Mouse (Mus musculus) urinary bladder, postnatal 14 days (tissue): Measurements from ENCODE around the gene Nudc.

Experiments used
- DNase-seq: peaks from one replicate; pipeline ENCODE4 v3.0.0; 2021; ENCODE audit warnings: low spot score

Gene Nudc

DNA sequence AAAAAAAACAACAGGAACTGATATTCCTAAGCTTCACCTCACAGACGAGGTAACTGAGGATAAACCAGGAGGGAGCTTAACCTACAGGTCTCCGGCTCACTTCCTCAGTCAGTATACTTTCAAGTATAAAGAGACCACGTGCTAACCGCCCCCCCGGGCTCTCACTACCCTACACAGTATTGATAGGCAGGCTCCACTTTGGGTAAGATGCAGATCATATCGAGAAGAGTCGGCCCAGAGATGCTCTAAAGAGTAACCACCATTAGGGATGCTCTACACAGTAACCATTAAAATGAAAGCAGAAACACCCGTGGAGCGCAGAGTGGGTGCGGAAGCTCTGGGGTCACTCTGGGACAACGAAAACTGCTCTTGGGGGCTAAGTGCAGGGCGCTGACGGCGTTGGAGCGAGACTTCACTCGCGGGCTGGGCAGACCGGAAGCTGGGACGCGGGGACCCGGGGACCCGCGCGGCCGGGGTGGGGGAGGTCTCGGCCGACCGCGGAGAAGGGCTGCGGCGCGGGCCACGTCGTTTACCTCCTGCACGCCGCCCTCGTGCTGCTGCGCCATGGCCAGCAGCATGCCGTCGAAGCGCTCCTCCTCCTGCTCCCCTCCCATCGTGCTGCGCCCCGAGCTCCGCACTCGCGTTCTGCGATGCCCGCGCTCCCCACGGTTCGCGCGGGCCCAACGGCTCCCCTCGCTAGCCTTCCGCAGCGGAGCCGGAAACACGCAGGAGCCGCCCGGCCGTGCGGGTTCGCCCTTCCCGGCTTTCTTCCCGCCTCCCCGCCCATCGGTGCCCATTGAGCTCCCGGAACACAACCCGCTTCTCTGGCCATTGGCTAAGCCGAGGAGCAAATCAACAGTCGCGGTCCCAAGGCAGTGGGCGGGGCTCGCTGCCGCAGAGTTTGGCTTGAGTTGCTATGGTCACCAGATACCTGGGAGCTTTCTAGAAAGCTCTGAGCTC, at the start of gene Nudc:
Gene Nudc (minus strand): TSS at position 725 of the 960 bp plus-strand sequence.
- peak; percentile 97 for DNase-seq

DNA sequence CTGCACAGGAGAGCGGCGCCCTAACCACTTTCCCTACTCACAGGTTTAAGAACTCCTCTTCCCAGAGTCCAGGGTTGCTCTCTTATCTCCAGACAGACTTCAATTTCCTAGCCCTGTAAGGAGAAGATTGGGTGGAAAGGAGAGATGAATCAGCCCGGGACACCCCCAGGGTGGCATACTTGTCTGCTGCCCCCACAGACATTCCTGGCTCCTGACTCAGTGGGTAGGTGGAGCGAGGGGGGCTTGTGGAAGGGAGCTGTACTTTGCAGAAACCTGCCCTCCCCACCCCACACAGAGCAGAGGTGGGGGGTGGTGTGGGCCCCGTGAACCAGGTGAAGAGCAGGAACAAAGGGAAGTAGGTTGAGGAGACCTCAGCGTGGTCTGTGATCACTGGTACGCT, 49.7 kb upstream of the Nudc start:
- DNase-seq, result peak; percentile 56

- DNase-seq, result peak; percentile 60
Measured at GRCm38 (mm10) chr4:133592570-133592969, 46.8 kb upstream of the Nudc start.

DNA sequence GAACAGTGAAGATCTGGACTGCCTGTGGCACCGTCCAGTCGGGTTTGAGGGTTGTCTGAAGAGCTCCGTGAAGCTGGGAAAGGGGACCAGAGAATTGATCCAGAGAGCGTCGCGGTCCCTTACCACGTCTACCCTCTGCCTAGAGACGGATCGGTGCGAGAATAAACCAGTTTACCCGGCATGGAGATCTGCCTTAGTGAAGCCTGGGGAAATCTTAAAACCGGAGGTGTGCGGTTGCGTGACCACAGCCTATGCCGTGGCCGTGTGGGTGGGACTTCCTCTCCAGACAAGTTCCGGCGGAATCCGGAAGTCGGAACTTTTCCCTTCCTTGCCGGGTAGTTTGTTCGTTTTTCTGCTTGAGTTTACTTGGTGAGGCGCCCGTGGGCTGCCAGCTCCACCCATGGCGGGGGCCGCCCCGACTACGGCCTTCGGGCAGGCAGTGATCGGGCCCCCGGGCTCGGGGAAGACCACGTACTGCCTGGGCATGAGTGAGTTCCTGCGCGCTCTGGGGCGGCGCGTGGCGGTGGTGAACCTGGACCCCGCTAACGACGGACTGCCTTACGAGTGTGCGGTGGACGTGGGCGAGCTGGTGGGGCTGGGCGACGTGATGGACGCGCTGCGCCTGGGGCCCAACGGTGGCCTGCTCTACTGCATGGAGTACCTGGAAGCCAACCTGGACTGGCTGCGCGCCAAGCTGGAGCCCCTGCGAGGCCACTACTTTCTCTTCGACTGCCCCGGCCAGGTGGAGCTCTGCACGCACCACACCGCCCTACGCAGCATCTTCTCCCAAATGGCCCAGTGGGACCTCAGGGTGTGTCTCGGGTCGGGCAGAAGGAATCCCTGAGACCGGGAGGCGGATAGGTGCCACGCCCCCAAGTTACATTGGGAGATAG, 38.5 kb upstream of the Nudc start, which contains the start of gene Gpn2:
Gene Gpn2 (plus strand): TSS at position 304 of the 893 bp plus-strand sequence.
- peak; percentile 85 for DNase-seq

- DNase-seq, result no peak
Measured at GRCm38 (mm10) chr4:133583690-133584058, 37.9 kb upstream of the Nudc start.

DNA sequence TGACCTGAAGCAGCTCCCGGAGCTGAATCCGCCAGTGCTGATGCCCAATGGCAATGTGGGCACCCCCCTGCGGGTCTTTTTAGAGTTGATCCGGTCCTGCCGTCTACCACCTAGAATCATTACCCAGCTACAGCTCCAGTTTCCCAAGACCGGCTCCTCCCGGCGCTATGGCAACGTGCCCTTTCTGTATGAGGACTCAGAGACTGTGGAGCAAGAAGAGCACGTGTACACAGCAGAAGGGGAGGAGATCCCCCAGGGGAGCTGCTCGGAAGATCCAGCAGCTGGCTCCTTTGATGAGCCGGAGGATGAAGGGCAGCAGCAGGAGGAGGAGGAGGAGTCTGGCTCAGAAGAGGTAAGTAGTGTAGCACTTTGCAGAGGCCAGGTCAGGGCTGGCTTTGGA, 32.2 kb upstream of the Nudc start:
- no peak for DNase-seq

GRCm38 (mm10) chr4:133574843-133575202, 29.0 kb upstream of the Nudc start:
- DNase-seq, result no peak

- DNase-seq, result peak; percentile 94
Measured at GRCm38 (mm10) chr4:133574070-133574842, 28.5 kb upstream of the Nudc start, which contains the start of gene Gpatch3. Gene Gpatch3, plus strand, starts transcription at chr4:133574745.

DNA sequence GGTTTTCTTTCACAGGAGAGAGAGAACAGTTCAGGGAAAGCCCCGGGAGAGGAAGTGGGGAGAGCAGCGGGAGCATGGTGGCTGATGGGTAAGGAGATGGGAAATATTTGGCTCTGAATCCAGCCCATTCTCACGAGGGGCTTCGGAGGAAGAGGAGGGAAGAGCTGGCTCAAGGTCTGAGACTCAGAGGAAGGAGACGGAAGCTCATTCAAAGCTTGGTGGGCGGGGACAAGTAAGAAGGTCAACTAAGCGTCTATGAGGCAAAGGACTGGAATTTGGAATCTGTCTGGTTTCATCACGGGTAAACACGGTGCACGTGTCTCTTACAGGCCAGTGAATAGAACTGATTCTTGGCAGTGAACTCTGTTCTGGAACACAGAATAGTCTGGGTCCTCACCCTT, 24.3 kb upstream of the Nudc start:
- no peak for DNase-seq

DNA sequence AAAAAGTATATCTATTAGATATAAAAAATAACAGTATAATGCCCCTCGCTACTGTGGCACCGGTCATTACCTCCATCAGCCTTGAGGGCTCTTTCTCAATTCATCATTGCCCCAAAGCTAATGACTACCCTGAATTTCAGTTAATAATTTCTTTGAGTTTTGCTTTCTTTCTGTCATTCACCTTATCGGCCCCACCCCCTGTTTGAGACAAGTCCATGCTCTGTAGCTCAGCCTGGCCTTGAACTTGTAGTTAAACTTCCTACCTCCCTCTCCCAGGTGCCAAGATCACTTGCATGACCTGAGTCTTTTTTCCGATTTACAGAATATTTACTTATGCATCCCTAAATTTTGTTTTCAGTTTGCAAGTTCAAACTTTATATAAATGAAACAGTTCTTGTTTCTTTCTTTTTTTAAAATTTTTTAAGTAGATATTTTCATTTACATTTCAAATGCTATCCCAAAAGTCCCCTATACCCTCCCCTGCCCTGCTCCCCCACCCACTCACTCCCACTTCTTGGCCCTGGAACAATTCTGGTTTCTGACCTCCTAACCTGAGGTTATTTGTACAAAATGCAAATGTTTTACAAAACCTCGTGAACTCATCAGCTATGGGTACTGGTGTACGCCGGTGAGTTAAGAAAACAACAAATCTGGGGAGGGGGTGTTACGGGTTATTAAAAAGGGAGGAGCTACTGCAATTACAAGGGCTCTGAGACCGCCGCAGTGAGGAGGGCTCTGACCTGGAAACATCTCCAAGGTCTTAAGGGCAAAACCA, 23.7 kb upstream of the Nudc start:
- DNase-seq, result no peak

DNA sequence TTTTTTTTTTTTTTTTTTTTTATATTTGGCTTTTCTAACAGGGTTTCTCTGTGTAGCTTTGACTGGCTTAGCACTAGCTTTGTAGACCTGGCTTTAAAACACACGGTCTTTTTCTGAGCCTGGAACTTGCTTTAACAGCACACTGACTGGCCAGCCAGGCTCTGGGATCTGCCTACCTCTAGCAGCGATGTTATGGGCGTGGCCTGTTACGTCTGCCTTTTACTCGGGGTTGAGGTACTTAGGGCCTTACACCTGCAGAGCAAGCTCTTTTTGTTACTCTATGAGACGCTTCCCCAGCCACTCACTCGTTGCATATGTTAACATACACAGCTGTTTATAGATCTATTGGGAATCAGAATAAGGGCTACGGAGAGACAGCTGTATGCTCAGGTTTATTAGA, 21.5 kb upstream of the Nudc start:
- no peak for DNase-seq

- peak; percentile 18 for DNase-seq
Measured at GRCm38 (mm10) chr4:133563123-133563571, 17.4 kb upstream of the Nudc start.

GRCm38 (mm10) chr4:133561622-133562021, 15.8 kb upstream of the Nudc start:
- DNase-seq, result no peak

GRCm38 (mm10) chr4:133559846-133560245, 14.1 kb upstream of the Nudc start:
- DNase-seq, result no peak

DNA sequence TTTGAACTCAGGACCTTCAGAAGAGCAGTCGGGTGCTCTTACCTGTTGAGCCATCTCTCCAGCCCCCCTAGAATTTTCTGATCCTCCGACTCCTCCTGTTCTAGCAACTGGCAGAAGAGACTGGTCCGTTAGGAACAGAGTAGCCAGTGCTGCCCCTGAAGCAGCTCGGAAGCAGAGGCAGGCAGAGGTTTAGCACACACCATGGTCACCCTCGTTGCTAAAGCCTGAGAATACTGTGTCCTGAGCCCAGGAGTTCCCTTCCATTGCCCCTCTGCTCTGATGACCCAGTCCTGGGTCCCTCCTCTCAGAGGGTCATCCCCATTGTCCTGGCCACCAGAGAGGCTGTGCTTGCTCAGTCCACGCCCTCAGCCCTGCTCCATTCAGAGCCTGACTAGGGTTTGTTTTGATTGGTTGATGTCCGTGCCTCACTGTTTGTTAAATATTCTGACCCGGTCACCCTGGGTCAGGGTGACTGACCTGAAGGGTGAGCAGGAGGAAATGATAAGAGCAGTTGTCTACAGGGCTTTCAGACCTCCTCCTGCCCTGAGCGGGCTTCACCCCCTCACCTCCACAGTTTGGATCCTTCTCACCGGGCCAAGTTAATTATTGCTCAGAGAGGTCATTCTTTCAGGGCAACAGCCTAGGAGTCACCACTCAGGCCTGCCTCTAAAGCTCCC, 11.4 kb upstream of the Nudc start:
- DNase-seq, result no peak

DNA sequence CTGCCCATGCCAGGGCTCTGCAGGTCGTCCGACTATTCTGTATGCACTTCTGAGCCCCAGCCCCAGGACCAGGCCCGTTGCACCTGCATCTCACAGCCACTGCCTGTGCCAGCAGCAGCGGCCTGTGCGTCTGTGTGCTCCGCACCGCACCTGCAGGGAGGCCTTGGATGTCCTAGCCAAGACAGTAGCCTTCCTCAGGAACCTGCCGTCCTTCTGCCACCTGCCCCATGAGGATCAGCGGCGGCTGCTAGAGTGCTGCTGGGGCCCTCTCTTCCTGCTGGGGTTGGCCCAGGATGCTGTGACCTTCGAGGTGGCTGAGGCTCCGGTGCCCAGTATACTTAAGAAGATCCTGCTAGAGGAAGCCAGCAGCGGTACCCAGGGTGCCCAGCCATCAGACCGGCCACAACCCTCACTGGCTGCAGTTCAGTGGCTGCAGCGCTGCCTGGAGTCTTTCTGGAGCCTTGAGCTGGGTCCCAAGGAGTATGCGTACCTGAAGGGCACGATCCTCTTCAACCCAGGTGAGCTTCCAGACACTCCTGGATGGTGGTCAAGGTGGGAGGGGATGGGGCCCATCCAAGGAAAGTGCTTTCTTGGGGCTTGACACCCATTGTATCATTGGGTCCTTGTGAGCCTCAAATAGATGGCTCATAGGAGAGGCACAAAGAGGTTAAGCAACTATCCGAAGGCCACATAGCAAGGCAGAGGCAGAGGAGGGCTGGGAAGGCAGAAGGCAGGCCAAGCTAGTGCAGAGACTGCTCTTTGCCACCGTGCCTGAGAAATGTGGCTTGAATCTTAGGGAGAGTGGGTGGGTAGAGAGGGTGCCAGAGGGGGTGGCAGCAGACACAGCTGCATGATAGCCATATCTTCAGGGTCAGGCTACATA, 7.9 kb upstream of the Nudc start:
- no peak for DNase-seq

DNA sequence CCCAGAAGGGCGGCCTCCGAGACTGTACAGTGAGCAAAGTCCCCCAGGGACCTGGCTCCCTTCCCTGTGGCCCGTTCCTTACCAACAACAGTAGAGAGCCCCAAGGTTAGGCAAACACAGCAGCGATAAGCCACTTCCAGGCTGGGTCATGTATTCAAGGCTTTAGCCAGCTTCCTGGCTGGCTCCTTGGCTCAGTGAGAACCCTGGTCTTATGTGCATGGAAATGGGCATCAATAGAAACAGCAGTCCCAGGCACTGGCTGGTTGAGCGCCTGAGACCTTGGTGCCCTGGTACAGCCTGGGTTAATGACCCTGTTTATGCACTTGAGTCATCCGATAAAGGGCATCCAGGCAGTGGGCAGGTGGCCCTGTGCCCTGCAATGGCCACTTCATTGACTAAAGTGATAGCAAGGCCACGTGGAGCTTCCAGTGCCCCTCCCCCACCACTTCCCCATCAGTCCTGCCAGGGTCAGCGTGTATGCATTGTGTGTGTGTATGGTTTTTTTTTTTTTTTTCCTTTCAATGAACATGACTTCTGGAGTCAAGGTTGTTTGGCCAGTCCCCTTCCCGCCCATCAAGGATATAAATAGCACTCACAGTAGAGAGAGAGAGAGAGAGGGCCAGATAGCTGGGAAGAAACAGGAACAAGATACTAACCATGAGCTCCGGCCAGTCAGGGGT, 7.1 kb upstream of the Nudc start, which contains the start of gene Nr0b2:
Gene Nr0b2 (plus strand): TSS at position 609 of the 680 bp plus-strand sequence.
- DNase-seq, result no peak

DNA sequence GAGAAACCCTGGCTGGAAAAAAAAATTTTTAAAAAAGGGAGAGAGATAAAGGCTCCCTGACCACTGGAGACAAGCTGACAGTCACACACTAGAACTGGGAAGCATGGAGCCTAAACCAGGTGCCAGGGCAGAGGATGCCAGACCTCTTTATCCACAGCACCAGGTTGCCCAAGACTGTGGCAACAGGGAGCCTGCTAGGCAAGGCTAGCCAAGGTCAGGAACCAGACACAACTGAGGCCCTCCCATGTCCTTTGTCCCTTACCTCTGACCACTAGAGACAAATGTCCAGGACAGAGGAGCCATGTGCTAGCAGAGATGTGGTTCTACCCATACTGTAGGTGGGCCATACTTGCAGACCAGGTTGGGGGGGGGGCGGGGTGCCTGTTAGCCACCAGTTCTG, 6.2 kb upstream of the Nudc start:
- DNase-seq, result no peak

DNA sequence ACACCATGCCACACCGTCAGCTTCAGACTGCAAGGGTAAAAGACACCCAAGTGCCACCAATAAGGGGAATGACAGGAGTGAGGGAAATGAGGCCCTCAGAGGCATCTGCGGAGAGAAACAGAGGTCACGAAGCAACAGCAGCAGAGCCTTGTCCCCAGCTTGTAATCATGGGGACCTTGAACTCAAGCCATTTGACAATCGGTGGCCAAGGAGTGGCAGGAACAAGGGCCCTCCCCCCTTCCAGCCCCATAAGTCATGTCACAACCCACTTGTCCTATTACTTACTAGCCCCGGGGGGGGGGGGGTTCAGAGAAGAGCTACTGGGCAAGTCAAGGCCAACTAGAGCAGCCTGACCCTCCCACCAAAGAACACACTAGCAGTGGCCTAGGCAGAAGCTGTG, 9.1 kb downstream of the Nudc start:
- no peak for DNase-seq
